ENCODE assay signal across 9 mouse cellular contexts in genomic region chr1:168357680-168358611, GRCm38 (mm10).
DNase-seq lines count a peak whose midpoint lies in the region; ATAC-seq and TF ChIP-seq lines count a peak whose summit lies in the region.
"Had no signal": no experiment of that assay in that cellular context is flagged by ENCODE, and none has a peak within 500 bp of the region (broad histone marks: within the 10 kb centered on the region; RNA-seq: fewer than 3 reads in every experiment).

No protein-coding gene starts in this region.

- no peaks in the 10 kb centered on the region for H3K9me3 ChIP-seq in ES-E14 (ENCODE audit: control insufficient read depth, insufficient read depth, low read depth, low read length)
- no peaks in the 10 kb centered on the region for H3K9me3 ChIP-seq in forebrain, postnatal 0 days (ENCODE audit: low read length)
- no peaks in the 10 kb centered on the region for H3K9me3 ChIP-seq in midbrain, embryonic 11.5 days (ENCODE audit: control insufficient read depth, low read length)

- H3K27me3 ChIP-seq in forebrain, postnatal 0 days (ENCODE audit: insufficient read depth, low read length): no peaks in the 10 kb centered on the region
- H3K27me3 ChIP-seq in midbrain, embryonic 11.5 days (ENCODE audit: control insufficient read depth, insufficient read depth, low read length): no peaks in the 10 kb centered on the region

- no peak overlapping the region for H3K27ac ChIP-seq in ES-E14 (ENCODE audit: insufficient read depth, low read depth, low read length, poor library complexity, severe bottlenecking)
- H3K27ac ChIP-seq in forebrain, postnatal 0 days (ENCODE audit: low read depth, low read length): peak overlapping the region; percentile 84
- H3K27ac ChIP-seq in midbrain, embryonic 11.5 days (ENCODE audit: low read depth, low read length): peak overlapping the region; percentile 88

- peak overlapping the region; percentile 57; the same call in 1 of the 2 replicates for H3K9ac ChIP-seq in ES-E14 (ENCODE audit: insufficient read depth, low read depth, low read length, poor library complexity, severe bottlenecking)
- H3K9ac ChIP-seq in forebrain, postnatal 0 days: peak overlapping the region; percentile 48
- H3K9ac ChIP-seq in midbrain, embryonic 11.5 days (ENCODE audit: low read length): peak overlapping the region; percentile 54; the same call in 1 of the 2 replicates

- DNase-seq in cerebellum, postnatal 14 days: peak; percentile 48 to 53
- DNase-seq in ES-E14 (ENCODE audit: low read depth, low spot score): peak; percentile 45
- peak; percentile 77 for DNase-seq in forebrain, postnatal 0 days
- peak; percentile 97 for DNase-seq in midbrain, embryonic 11.5 days (ENCODE audit: low spot score, missing footprints)
- no peak for DNase-seq in spleen, postnatal 10 days (ENCODE audit: low spot score in 2 of 2)
- no peak for DNase-seq in left cerebral cortex, adult 8-10 months (ENCODE audit: low spot score in 2 of 2)

- ATAC-seq in cerebellum, adult (ENCODE audit: insufficient number of reproducible peaks, low FRiP score, low TSS enrichment): no peak
- ATAC-seq in forebrain, postnatal 0 days: peak; percentile 74
- peak; percentile 87 for ATAC-seq in midbrain, embryonic 11.5 days (ENCODE audit: low FRiP score)
- ATAC-seq in megakaryocyte-erythroid progenitor cell, adult 5-6 weeks (replicated peaks; ENCODE audit: low FRiP score, low TSS enrichment, poor library complexity, severe bottlenecking): no peak

- peak overlapping the region; percentile 49 for H3K4me2 ChIP-seq in forebrain, postnatal 0 days (ENCODE audit: low read depth)
- peak overlapping the region; percentile 50 for H3K4me2 ChIP-seq in midbrain, embryonic 11.5 days

- 2% methylated on average over 26 of the region's 26 CpGs for WGBS in forebrain, postnatal 0 days
- 2% methylated on average over 26 of the region's 26 CpGs for WGBS in midbrain, embryonic 11.5 days

- in situ Hi-C loops in ES-E14 (cut with MboI; ENCODE audit: low sequenced_read_pairs in 2 of 2, unreplicated experiment in 2 of 2): no loop called here

- no peaks in the 10 kb centered on the region; the same call in 1 of the 2 replicates for H3K36me3 ChIP-seq in ES-E14 (ENCODE audit: control insufficient read depth, insufficient read depth, low read length, poor library complexity, severe bottlenecking)
- no peaks in the 10 kb centered on the region for H3K36me3 ChIP-seq in forebrain, postnatal 0 days (ENCODE audit: insufficient read depth)
- no peaks in the 10 kb centered on the region for H3K36me3 ChIP-seq in midbrain, embryonic 11.5 days (ENCODE audit: control insufficient read depth, insufficient read depth, low read length)

- peaks cover 0 to 12% of the 10 kb centered on the region in 2 experiments; a peak in 1 of 4 replicates for H3K4me1 ChIP-seq in ES-E14 (ENCODE audit: control insufficient read depth in 2 of 2, insufficient read depth in 2 of 2, low read length in 2 of 2, poor library complexity in 1 of 2)
- H3K4me1 ChIP-seq in forebrain, postnatal 0 days (ENCODE audit: insufficient read depth): peaks cover 54% of the 10 kb centered on the region
- H3K4me1 ChIP-seq in midbrain, embryonic 11.5 days (ENCODE audit: control insufficient read depth, insufficient read depth, low read length): peaks cover 59% of the 10 kb centered on the region

- no peak for TF ChIP-seq CTCF in forebrain, postnatal 0 days (IDR thresholded peaks at IDR 0.05; ENCODE audit: low read depth)

- H3K4me3 ChIP-seq in ES-E14 (ENCODE audit: insufficient read depth in 1 of 2, low read depth in 1 of 2, low read length in 2 of 2, poor library complexity in 1 of 2, severe bottlenecking in 1 of 2): peak overlapping the region; percentile 29 to 31
- peak overlapping the region; percentile 17; the same call in 1 of the 2 replicates for H3K4me3 ChIP-seq in forebrain, postnatal 0 days (ENCODE audit: low read depth, low read length)
- H3K4me3 ChIP-seq in midbrain, embryonic 11.5 days (ENCODE audit: low read depth, low read length): peak overlapping the region; percentile 18; the same call in 1 of the 2 replicates
- H3K4me3 ChIP-seq: myocyte had no signal

TF ChIP-seq in ES-E14, 5 proteins besides CTCF, POLR2A, EP300 and RAD21:
- no peak for TF ChIP-seq MAFK (IDR thresholded peaks at IDR 0.05; ENCODE audit: insufficient read depth, low read depth, low read length)
- no peak for TF ChIP-seq ZC3H11A (IDR thresholded peaks at IDR 0.05; ENCODE audit: borderline replicate concordance, low read depth, low read length)
- TF ChIP-seq HCFC1 (IDR thresholded peaks at IDR 0.05; ENCODE audit: borderline replicate concordance, insufficient read depth, low read length): no peak
- TF ChIP-seq ZNF384 (IDR thresholded peaks at IDR 0.05; ENCODE audit: low read depth, low read length): no peak
- no peak for TF ChIP-seq CHD2 (IDR thresholded peaks at IDR 0.05; ENCODE audit: low read depth, low read length)

Comparison
In these comparisons a context has a peak if more than half of its experiments do, and no peak if none do; other contexts are left out.
1. DNase-seq: peak in cerebellum, postnatal 14 days (2 of 2), ES-E14 (single experiment), forebrain, postnatal 0 days (single experiment) and midbrain, embryonic 11.5 days (single experiment); none in spleen, postnatal 10 days (0 of 2) and left cerebral cortex, adult 8-10 months (0 of 2).
2. ATAC-seq: peak in forebrain, postnatal 0 days (single experiment) and midbrain, embryonic 11.5 days (single experiment); none in cerebellum, adult (single experiment) and megakaryocyte-erythroid progenitor cell, adult 5-6 weeks (single experiment).
3. Peak in every context shown above with its lines, with median percentiles within 50 percentile points of each other: H3K4me3 ChIP-seq and H3K9ac ChIP-seq.